Mouse (Mus musculus): Measurements from ENCODE around the gene Pdzrn3.

Pdzrn3 gene

DNA sequence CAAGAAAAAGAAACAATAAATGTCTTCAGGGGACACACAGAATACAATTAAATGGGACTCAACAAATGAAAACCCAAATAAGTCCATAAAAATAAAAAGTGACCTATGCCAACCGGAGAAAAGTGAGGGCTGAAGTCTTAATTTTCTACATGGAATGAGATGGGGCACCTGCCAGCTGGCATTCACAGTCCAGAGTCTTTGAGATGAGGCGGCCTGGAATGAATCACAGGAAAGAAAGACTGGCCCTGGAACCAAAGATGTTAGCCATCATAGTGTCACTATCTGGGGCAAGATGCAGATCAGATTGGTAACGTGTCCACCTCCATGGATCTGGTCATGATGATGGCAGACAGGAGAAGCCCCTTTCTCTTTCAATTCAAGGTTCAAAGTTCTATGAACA is 50.5 kb downstream of the Pdzrn3 start:
- no peak for DNase-seq (ENCODE audit: low spot score)

GRCm38 (mm10) chr6:101325842-101326639 is 51.7 kb downstream of the Pdzrn3 start:
- DNase-seq (ENCODE audit: low spot score): no peak

- no peak for DNase-seq (ENCODE audit: low spot score)
Observed at GRCm38 (mm10) chr6:101322580-101322979, 55.1 kb downstream of the Pdzrn3 start.

- DNase-seq (ENCODE audit: low spot score): no peak
Observed at GRCm38 (mm10) chr6:101320386-101320785, 57.3 kb downstream of the Pdzrn3 start.

GRCm38 (mm10) chr6:101319374-101319967 is 58.2 kb downstream of the Pdzrn3 start:
- DNase-seq (ENCODE audit: low spot score): no peak

DNA sequence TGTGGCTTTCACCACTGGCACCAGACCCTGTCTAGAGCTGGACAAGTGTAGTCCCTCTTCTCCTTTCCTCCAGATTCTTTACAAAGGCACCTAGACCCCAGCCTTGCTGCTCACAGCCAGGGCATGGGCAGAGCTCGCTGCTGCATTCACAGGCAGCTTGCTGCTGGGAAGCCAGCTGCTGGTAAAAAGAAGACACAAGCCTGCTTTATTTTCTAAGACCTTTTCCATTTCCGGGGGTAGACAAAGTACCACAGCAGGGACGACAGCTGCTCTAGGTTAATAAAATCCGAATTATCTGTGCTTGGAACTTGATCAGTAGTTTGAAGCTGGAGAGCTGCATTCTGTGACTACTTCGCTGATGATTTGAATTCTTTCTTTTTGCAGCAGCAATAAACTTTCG is 59.2 kb downstream of the Pdzrn3 start:
- DNase-seq (ENCODE audit: low spot score): no peak

DNA sequence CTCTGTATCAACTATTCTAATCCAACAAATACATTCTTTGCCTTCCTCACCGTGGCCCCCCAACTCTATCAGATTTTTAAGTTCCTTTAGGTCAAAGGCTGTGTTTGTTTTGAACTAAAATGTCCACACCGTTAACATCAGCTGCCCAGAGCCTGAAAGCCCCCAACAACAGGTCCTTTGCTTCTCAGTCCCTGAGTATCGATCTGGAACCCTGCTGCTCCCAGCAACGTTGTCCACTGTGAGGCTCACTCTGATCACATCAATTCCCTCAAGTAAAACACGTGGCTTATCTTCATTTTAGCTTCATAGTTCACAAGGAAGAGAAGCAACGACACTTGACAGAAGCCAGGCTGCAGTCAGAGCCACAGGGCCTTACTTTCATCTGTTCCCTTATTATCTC is 66.3 kb downstream of the Pdzrn3 start:
- no peak for DNase-seq (ENCODE audit: low spot score)

- no peak for DNase-seq (ENCODE audit: low spot score)
Observed at GRCm38 (mm10) chr6:101310491-101310890, 67.2 kb downstream of the Pdzrn3 start.

DNA sequence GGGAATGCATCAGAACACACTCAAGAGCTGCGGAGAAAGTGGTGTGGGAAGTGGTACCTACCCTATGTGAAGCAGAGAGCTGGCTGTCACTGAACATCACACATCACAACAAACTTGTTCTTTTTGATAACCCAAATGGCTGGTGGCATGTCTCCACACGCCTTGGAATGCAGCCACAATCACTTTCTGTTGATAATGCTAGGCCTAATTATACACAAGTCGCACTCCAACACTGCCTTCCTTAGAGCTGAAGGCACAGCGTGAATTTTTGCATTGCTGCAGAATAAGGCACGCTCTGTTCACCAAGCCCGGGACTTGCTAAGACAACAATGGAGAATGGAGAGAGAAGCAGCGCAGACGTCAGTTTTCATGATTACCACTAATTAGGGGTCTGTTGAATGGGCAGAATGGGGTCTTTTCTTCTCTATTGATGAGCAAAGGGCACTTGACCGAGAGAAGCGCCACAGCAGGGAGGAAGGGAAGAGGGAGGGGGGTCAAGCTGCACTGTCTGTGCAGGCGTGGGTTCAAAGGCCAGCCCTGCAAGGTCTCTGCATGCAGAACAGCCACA is 69.6 kb downstream of the Pdzrn3 start:
- no peak for DNase-seq (ENCODE audit: low spot score)

GRCm38 (mm10) chr6:101306834-101307233 is 70.9 kb downstream of the Pdzrn3 start:
- DNase-seq (ENCODE audit: low spot score): no peak

DNA sequence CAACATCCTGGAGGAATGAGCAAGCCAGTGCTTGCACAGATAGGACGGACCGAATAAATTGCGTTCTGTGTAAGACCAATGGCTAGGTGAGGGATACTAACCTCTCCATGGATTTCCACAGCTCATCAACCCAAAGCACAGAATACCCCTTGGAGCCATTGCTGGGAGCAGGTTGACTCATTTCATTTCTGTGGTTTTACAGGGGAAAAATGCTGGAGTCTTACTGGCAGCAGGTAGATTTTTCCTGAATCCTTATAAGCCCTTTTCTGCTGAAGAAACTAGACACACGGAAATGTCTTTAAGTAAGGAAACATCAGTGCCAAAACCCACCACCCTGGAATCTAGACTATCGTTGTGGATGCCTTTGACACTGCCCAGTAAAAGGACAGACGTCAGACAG is 72.2 kb downstream of the Pdzrn3 start:
- DNase-seq (ENCODE audit: low spot score): no peak

GRCm38 (mm10) chr6:101303959-101304738 is 73.5 kb downstream of the Pdzrn3 start:
- no peak for DNase-seq (ENCODE audit: low spot score)

DNA sequence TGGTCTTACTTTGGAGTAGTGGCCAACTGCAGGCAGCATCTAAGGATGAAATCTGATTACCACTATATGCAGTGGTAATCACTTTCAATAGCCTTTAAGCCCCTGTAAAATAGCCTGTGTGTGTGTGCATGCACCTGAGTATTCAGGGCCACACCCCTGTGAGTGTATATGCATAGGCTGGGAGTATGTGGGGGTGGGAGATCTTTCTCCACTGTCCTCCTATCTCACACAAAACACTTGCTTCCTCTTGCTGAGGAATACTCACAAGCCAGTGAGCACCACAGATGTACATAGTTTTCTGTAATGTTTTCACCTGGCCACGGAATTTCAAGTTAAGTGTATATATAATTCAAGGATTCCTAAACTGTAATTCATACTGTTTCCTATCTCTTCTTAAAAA is 74.2 kb downstream of the Pdzrn3 start:
- DNase-seq (ENCODE audit: low spot score): no peak

GRCm38 (mm10) chr6:101301154-101301553 is 76.5 kb downstream of the Pdzrn3 start:
- no peak for DNase-seq (ENCODE audit: low spot score)

DNA sequence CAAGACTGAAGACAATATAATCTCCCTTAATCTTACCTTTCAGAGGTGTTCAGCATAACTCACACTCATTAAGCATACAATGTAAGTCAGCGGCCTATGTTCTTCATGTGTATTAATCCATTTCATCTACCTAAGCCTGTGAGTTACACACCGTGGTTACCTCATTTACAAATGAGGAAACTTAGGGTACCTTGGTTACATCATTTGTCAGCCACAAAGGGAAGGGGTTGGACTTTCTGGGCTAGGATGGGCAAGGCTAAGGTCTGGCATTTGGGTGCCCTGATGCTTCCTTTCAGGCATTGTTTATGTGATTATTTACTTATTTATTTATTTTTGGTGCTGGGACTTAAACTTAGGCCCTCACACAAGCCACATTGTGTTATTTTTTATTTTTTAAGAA is 78.3 kb downstream of the Pdzrn3 start:
- no peak for DNase-seq (ENCODE audit: low spot score)

DNA sequence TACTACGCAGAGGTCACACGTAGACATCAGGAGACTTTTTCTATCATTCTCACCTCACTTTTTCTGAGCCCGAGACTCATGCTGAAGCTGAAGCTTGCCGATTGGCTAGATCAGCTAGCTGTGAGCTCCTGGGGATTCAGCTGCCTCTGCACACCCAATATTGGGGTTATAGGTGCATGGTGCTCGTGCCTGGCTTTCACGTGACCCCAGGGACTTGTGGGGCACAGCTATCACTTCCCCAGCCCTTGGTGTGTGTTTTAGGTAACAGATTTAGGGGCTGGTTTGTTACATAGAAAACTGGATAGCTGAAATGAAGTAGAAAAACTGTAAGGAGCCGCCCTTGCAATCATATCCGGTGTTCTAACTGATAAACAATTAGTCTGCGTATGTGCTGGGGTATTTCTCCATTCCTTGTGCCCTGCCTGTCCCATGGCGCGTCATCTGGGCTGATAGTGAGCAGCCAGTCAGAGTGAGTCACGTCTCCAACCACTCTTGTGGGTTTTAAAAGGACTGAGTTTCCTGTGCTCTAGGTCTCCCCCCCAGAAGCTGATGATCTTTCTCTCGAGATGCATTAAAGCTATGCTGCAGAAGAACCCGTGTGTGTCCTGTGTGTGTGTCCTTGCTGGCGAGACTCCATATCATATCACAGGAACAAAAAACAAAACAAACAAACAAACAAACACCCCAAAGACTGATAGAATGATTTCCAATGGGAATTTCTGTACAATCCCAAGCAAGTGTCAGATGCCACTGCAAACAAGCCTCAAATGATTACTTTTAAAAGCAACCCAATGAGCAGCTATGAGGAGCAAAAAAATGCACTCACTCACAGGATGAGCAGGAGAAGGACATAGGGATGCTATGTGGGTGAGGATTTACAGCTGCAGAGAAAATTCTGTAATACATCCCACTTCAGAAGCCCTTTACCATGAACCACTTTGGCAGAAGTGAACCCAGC is 79.9 kb downstream of the Pdzrn3 start:
- DNase-seq (ENCODE audit: low spot score): no peak

GRCm38 (mm10) chr6:101296997-101297396 is 80.7 kb downstream of the Pdzrn3 start:
- DNase-seq (ENCODE audit: low spot score): no peak

DNA sequence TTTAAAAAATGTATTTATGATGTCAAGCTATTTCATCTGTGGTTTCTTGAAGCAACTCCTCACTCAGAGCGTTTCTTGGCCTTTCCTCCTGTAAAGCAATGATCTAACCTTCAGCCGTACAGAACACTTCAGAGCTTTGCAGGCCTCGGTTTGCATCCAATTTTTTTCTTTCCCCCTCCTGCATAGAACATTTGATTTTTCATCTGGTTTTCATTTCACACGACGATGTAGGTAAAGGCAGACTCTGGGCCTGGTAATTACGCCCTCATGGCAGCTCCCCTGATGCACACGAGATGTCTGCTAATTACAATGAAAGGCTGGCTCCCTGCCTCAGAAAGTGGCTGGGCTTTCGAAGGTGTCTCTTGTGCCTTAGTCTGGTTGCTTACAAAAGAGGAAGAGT is 81.4 kb downstream of the Pdzrn3 start:
- DNase-seq (ENCODE audit: low spot score): no peak

DNA sequence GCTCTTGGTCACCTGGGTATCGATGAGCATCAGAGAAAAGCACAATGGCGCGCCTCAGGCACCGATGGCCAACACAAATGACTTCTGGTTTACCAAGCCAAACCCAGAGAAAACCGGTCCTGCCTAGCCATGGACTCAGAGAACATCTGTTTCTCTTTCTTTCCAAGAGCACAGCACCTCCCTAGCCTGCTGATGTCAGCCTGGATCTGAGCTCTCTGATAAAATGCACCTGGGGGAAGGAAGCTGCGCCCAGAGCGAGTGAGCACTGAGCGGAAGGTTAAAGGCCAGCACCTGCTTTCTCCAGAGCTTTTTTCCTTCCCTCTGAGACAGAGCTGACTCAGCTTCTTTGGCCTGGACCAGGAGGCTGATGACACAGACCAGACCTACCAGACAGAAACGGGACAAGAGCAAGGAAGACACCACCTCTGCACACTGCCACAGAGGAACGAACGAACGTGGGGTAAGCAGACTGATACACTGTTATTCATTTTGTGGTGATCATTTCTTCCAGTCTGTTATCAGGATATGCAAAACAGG is 84.6 kb downstream of the Pdzrn3 start:
- no peak for DNase-seq (ENCODE audit: low spot score)

DNA sequence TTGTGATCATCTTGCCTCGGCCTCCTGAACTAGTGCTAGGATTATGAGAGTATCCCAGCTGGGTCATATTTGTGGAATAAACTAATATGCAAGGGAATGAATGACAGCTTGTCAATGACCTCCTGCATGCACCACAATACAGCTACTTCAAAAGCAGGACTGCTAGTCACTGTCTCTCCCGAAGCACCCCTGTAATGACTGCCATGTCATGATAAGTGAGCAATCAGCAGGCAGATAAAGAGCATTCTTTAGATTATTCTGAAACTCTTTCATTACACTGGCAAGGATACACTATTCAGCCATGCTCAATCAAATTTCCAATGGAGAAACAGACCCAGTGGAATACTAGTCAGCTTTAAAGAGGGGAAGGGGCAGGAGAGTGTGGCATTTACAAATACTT is 85.8 kb downstream of the Pdzrn3 start:
- DNase-seq (ENCODE audit: low spot score): no peak

GRCm38 (mm10) chr6:101290160-101290559 is 87.5 kb downstream of the Pdzrn3 start:
- no peak for DNase-seq (ENCODE audit: low spot score)

Data from testis, postnatal 10 days (tissue).